Mouse (Mus musculus) limb, embryonic 12.5 days (tissue): ENCODE measurements at regions not wholly inside any gene's neighbourhood (a gene's known extent, or its start where the extent isn't known, plus 50 kb on each side); places are given as distances from the start of the nearest gene placed in this dataset.

Experiments
- ATAC-seq: fragments of 200-750 bp; cut with Nextera tagmentation; 2 replicates; pipeline ENCODE4 v1.8.0; 2017; ENCODE audit warnings: low read depth, moderate TSS enrichment; ENCODE audit not compliant: insufficient number of reproducible peaks, insufficient read depth, low FRiP score, low TSS enrichment
- H3K27ac ChIP-seq: fragments of 300-500 bp; sonication (generic); 2 replicates; pipeline ENCODE4 v1.5.1; 2016; ENCODE audit warnings: mild to moderate bottlenecking, moderate library complexity
- H3K27me3 ChIP-seq: fragments of 300-500 bp; sonication (generic); 2 replicates; pipeline ENCODE4 v1.6.1; 2016; ENCODE audit warnings: mild to moderate bottlenecking, moderate library complexity
- H3K36me3 ChIP-seq: fragments of 300-500 bp; sonication (generic); 2 replicates; pipeline ENCODE4 v1.6.1; 2016; ENCODE audit warnings: mild to moderate bottlenecking, moderate library complexity
- H3K4me1 ChIP-seq: fragments of 300-500 bp; sonication (generic); replicated peaks from 2 replicates; pipeline ENCODE4 v1.6.1; 2016
- H3K4me2 ChIP-seq: fragments of 300-500 bp; sonication (generic); 2 replicates; pipeline ENCODE4 v1.6.1; 2016; ENCODE audit warnings: mild to moderate bottlenecking, moderate library complexity
- H3K4me3 ChIP-seq: fragments of 300-500 bp; sonication (generic); replicated peaks from 2 replicates; pipeline ENCODE4 v1.5.1; 2016; ENCODE audit warnings: mild to moderate bottlenecking
- H3K9ac ChIP-seq: fragments of 300-500 bp; sonication (generic); replicated peaks from 2 replicates; pipeline ENCODE4 v1.6.1; 2016; ENCODE audit warnings: mild to moderate bottlenecking, moderate library complexity
- H3K9me3 ChIP-seq: fragments of 300-500 bp; sonication (generic); 2 replicates; pipeline ENCODE4 v1.6.1; 2016; ENCODE audit warnings: mild to moderate bottlenecking, moderate library complexity
- WGBS: fragments of 180-500 bp; shearing (Covaris S2); methylation state at CpG from one replicate; pipeline ENCODE4 v1.1.7; 2016; 5-methylcytosine and 5-hydroxymethylcytosine counted together

- no peak overlapping the region for H3K4me3 ChIP-seq
- 16% methylated on average over 8 of the region's 8 CpGs for WGBS
These were observed 340.6 kb downstream of the Setd4 start for GRCm38 (mm10) chr16:93263141-93263815.

DNA sequence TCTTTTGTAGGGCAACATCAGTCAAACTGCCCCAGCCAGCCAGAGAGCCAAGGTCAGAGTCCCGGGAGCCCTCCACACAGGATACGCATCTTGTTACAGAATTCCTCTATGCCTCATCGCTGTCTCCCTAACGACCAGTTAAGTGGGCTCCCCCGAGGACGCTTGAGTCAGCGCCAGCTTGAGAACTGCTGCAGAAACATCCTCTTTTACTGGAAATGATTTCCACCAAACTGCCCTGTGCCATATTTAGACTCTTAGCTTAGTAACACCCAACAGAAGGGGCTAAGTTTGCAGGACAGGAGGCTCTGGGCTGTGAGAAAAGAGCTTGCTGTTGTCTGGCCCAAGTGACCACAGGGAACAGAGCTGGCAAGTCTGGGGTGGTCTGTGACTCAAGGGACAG, 357.0 kb downstream of the Setd4 start:
- 41% methylated on average over 7 of the region's 7 CpGs for WGBS
- ATAC-seq: no peak
- no peak overlapping the region for H3K4me2 ChIP-seq
- H3K4me1 ChIP-seq: peaks cover 6% of the 10 kb centered on the region; the same call in 1 of the 2 replicates
- no peak overlapping the region for H3K4me3 ChIP-seq
- no peaks in the 10 kb centered on the region for H3K36me3 ChIP-seq
- H3K9me3 ChIP-seq: no peaks in the 10 kb centered on the region
- no peak overlapping the region for H3K9ac ChIP-seq
- no peak overlapping the region for H3K27ac ChIP-seq
- peaks cover 6% of the 10 kb centered on the region; the same call in 1 of the 2 replicates for H3K27me3 ChIP-seq

More at GRCm38 (mm10) chr16:93263141-93263815, 340.6 kb downstream of the Setd4 start:
- H3K36me3 ChIP-seq: no peaks in the 10 kb centered on the region
- peaks cover 37% of the 10 kb centered on the region for H3K27me3 ChIP-seq
- peak overlapping the region; percentile 10; the same call in 1 of the 2 replicates for H3K4me2 ChIP-seq
- peak; percentile 81 for ATAC-seq
- H3K9me3 ChIP-seq: no peaks in the 10 kb centered on the region
- H3K4me1 ChIP-seq: peaks cover 18% of the 10 kb centered on the region
- H3K27ac ChIP-seq: 0 out of 2 replicates have a peak overlapping the region, but pooled peaks have one; percentile 24
- no peak overlapping the region for H3K9ac ChIP-seq

DNA sequence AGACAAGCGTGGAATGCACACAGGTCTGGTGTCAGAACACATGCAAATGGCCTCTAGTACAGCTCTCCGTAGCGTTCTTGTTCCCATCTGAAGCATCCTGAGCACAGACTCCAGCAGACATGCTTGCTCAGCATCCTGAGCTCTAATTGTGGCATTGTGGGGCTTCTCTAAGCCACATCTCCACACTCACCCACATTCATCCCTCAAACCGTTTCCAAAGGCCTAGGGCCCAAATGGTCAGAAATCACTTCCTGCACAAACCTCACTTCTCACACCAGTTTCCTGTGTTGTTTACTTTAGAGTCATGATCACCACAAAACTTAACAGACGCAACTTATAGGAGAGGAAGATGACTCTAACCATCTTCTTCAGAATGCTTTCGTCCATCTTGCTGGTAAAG, 358.1 kb downstream of the Setd4 start:
- peaks cover 6% of the 10 kb centered on the region; the same call in 1 of the 2 replicates for H3K27me3 ChIP-seq
- H3K9ac ChIP-seq: no peak overlapping the region
- WGBS: 82% methylated on average over 6 of the region's 6 CpGs
- no peak overlapping the region for H3K27ac ChIP-seq
- no peaks in the 10 kb centered on the region for H3K36me3 ChIP-seq
- H3K4me1 ChIP-seq: peaks cover 6% of the 10 kb centered on the region; the same call in 1 of the 2 replicates
- ATAC-seq: no peak
- H3K4me2 ChIP-seq: no peak overlapping the region
- no peaks in the 10 kb centered on the region for H3K9me3 ChIP-seq
- no peak overlapping the region for H3K4me3 ChIP-seq

DNA sequence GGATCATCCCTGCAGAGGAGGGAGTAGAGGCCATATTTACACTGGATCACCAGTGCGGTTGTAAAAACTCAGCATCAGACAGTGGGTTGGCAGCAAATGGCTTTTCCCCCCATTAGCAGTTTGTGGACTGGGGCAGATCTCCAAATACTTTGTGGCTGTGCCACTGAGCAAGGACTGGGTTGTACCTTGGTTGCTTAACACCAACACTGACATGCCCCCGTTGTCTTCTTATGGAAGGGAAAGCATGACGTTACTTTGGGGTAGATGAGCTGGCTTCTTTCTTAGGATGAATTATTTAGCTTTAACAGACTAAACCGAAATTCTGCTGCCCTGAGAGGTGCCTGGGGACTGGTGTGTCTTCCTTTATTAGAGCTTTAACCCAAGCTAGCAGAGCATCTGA, 365.0 kb downstream of the Setd4 start:
- Histone ChIP-seq H3K4me2 (no peak overlapping the region), H3K4me3 (no peak overlapping the region), H3K9ac (no peak overlapping the region), H3K36me3 (no peaks in the 10 kb centered on the region), H3K27ac (no peak overlapping the region), H3K27me3 (no peaks in the 10 kb centered on the region), H3K9me3 (no peaks in the 10 kb centered on the region), H3K4me1 (0 out of 2 replicates have a peak, but pooled peaks cover 3% of the 10 kb centered on the region)
- 90% methylated on average over 4 of the region's 4 CpGs for WGBS
- no peak for ATAC-seq

- Histone ChIP-seq H3K4me1 (0 out of 2 replicates have a peak, but pooled peaks cover 3% of the 10 kb centered on the region), H3K27ac (no peak overlapping the region), H3K4me3 (no peak overlapping the region), H3K36me3 (no peaks in the 10 kb centered on the region), H3K27me3 (no peaks in the 10 kb centered on the region), H3K9me3 (no peaks in the 10 kb centered on the region), H3K9ac (no peak overlapping the region), H3K4me2 (no peak overlapping the region)
- WGBS: 80% methylated on average over 4 of the region's 4 CpGs
- no peak for ATAC-seq
These were observed 365.5 kb downstream of the Setd4 start for GRCm38 (mm10) chr16:93238326-93238725.

- no peak for ATAC-seq
- Histone ChIP-seq H3K4me1 (no peaks in the 10 kb centered on the region), H3K9ac (no peak overlapping the region), H3K9me3 (no peaks in the 10 kb centered on the region), H3K27ac (no peak overlapping the region), H3K4me3 (no peak overlapping the region), H3K4me2 (no peak overlapping the region), H3K27me3 (no peaks in the 10 kb centered on the region), H3K36me3 (no peaks in the 10 kb centered on the region)
- WGBS: 87% methylated on average over 7 of the region's 7 CpGs
These were observed 378.2 kb downstream of the Setd4 start for GRCm38 (mm10) chr16:93225644-93226043.

DNA sequence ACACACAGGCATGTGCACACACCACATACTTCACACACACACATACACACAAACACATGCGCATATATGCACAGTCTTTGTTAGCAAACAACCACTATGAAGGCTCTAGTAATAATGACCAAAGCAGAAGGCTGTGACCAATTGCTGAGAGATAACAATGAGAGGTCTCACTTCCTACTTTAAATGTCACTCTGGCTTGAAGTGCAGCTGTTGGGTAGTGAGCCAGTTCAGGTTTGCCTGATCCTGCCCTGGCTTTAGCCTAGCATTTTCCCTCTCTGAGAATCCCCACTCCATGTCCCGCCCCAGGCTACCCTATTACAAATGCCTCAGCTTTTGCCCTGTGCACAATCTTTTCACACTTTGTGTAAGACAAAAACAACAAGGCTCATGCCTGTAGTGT, 378.7 kb downstream of the Setd4 start:
- H3K36me3 ChIP-seq: no peaks in the 10 kb centered on the region
- WGBS: 86% methylated on average over 2 of the region's 2 CpGs
- H3K27me3 ChIP-seq: no peaks in the 10 kb centered on the region
- H3K4me2 ChIP-seq: no peak overlapping the region
- no peak overlapping the region for H3K27ac ChIP-seq
- H3K4me1 ChIP-seq: no peaks in the 10 kb centered on the region
- no peak overlapping the region for H3K4me3 ChIP-seq
- no peaks in the 10 kb centered on the region for H3K9me3 ChIP-seq
- ATAC-seq: no peak
- no peak overlapping the region for H3K9ac ChIP-seq

GRCm38 (mm10) chr16:93219731-93220130, 384.1 kb downstream of the Setd4 start:
- Histone ChIP-seq H3K9ac (no peak overlapping the region), H3K27me3 (peaks cover 28% of the 10 kb centered on the region), H3K4me2 (no peak overlapping the region), H3K27ac (no peak overlapping the region), H3K9me3 (no peaks in the 10 kb centered on the region), H3K36me3 (no peaks in the 10 kb centered on the region), H3K4me3 (no peak overlapping the region), H3K4me1 (no peaks in the 10 kb centered on the region)
- 91% methylated on average over 9 of the region's 9 CpGs for WGBS
- ATAC-seq: no peak

GRCm38 (mm10) chr16:93218402-93218801, 385.5 kb downstream of the Setd4 start:
- H3K4me1 ChIP-seq: no peaks in the 10 kb centered on the region
- H3K9me3 ChIP-seq: no peaks in the 10 kb centered on the region
- H3K36me3 ChIP-seq: no peaks in the 10 kb centered on the region
- WGBS: 64% methylated on average over 10 of the region's 10 CpGs
- no peak for ATAC-seq
- H3K4me2 ChIP-seq: no peak overlapping the region
- peaks cover 28% of the 10 kb centered on the region for H3K27me3 ChIP-seq
- H3K27ac ChIP-seq: no peak overlapping the region
- no peak overlapping the region for H3K4me3 ChIP-seq
- no peak overlapping the region for H3K9ac ChIP-seq

GRCm38 (mm10) chr16:93217600-93218226, 386.1 kb downstream of the Setd4 start:
- Histone ChIP-seq H3K9ac (no peak overlapping the region), H3K9me3 (no peaks in the 10 kb centered on the region), H3K27me3 (peaks cover 28% of the 10 kb centered on the region), H3K4me2 (no peak overlapping the region), H3K27ac (no peak overlapping the region), H3K4me3 (no peak overlapping the region), H3K4me1 (no peaks in the 10 kb centered on the region), H3K36me3 (no peaks in the 10 kb centered on the region)
- no peak for ATAC-seq
- 43% methylated on average over 12 of the region's 12 CpGs for WGBS

DNA sequence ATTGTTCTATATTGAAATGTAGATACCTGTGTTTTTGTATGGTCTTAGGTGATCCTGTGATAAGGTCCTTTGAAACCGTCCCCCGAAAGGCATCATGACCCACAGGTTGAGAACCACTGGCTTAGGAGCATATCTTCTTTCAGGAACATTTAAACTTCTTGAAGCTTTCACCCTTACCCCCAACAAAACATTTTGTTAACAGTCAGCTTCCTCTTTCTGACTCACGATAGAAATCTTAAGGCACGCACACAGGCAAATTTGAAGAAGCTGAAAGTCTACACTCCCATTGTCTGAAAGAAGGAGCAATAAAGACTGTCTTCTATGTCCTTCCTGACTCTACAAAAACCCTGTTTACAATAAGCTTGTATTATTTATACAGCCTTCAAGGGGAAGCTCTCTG, 388.2 kb downstream of the Setd4 start:
- no peak overlapping the region for H3K27ac ChIP-seq
- no peaks in the 10 kb centered on the region for H3K4me1 ChIP-seq
- ATAC-seq: no peak
- H3K36me3 ChIP-seq: no peaks in the 10 kb centered on the region
- no peak overlapping the region for H3K4me3 ChIP-seq
- peaks cover 33% of the 10 kb centered on the region for H3K27me3 ChIP-seq
- WGBS: 92% methylated on average over 4 of the region's 4 CpGs
- no peak overlapping the region for H3K9ac ChIP-seq
- H3K4me2 ChIP-seq: no peak overlapping the region
- no peaks in the 10 kb centered on the region for H3K9me3 ChIP-seq
